Mouse (Mus musculus) midbrain, embryonic 13.5 days (tissue): ENCODE results near the gene Wdr78. TPM values are rescaled to one million over a fixed set of nuclear protein-coding genes. Genes with fewer than 3 reads are reported as not detected.

Experiments used
- ATAC-seq: fragments of 200-750 bp; cut with Nextera tagmentation; 2 replicates; pipeline ENCODE4 v1.8.0; 2017; ENCODE audit warnings: mild to moderate bottlenecking, moderate TSS enrichment, moderate library complexity
- H3K27ac ChIP-seq: fragments of 300-500 bp; sonication (generic); 2 replicates; pipeline ENCODE4 v1.5.1; 2015; ENCODE audit warnings: inconsistent platforms, mild to moderate bottlenecking, moderate library complexity
- H3K27me3 ChIP-seq: fragments of 300-500 bp; sonication (generic); 2 replicates; pipeline ENCODE4 v1.6.1; 2015; ENCODE audit warnings: mild to moderate bottlenecking, inconsistent platforms
- H3K36me3 ChIP-seq: fragments of 300-500 bp; sonication (generic); 2 replicates; pipeline ENCODE4 v1.6.1; 2015; ENCODE audit warnings: mild to moderate bottlenecking, inconsistent platforms
- H3K4me1 ChIP-seq: fragments of 300-500 bp; sonication (generic); replicated peaks from 2 replicates; pipeline ENCODE4 v1.6.1; 2015; ENCODE audit warnings: inconsistent platforms
- H3K4me2 ChIP-seq: fragments of 300-500 bp; sonication (generic); replicated peaks from 2 replicates; pipeline ENCODE4 v1.6.1; 2015; ENCODE audit warnings: moderate library complexity, mild to moderate bottlenecking, inconsistent platforms
- H3K4me3 ChIP-seq: fragments of 300-500 bp; sonication (generic); replicated peaks from 2 replicates; pipeline ENCODE4 v1.5.1; 2015; ENCODE audit warnings: mild to moderate bottlenecking, inconsistent platforms
- H3K9ac ChIP-seq: fragments of 300-500 bp; sonication (generic); replicated peaks from 2 replicates; pipeline ENCODE4 v1.6.1; 2015; ENCODE audit warnings: mild to moderate bottlenecking, inconsistent platforms
- H3K9me3 ChIP-seq: fragments of 300-500 bp; sonication (generic); 2 replicates; pipeline ENCODE4 v1.6.1; 2016; ENCODE audit warnings: mild to moderate bottlenecking, inconsistent platforms
- WGBS: fragments of 180-500 bp; shearing (Covaris S2); methylation state at CpG from one replicate; pipeline ENCODE4 v1.1.7; 2015; 5-methylcytosine and 5-hydroxymethylcytosine counted together
- polyA plus RNA-seq: library from polyadenylated mRNA; unstranded; fragments of >200 nt; fragmentation: Nextera tagmentation; extraction: Ambion mirVana; gene quantifications from 2 replicates; pipeline ENCODE4 v1.2.1, GENCODE M21; 2015

Gene Wdr78
- polyA plus RNA-seq, 1 experiment from 2014 or later: 4.9 TPM

DNA sequence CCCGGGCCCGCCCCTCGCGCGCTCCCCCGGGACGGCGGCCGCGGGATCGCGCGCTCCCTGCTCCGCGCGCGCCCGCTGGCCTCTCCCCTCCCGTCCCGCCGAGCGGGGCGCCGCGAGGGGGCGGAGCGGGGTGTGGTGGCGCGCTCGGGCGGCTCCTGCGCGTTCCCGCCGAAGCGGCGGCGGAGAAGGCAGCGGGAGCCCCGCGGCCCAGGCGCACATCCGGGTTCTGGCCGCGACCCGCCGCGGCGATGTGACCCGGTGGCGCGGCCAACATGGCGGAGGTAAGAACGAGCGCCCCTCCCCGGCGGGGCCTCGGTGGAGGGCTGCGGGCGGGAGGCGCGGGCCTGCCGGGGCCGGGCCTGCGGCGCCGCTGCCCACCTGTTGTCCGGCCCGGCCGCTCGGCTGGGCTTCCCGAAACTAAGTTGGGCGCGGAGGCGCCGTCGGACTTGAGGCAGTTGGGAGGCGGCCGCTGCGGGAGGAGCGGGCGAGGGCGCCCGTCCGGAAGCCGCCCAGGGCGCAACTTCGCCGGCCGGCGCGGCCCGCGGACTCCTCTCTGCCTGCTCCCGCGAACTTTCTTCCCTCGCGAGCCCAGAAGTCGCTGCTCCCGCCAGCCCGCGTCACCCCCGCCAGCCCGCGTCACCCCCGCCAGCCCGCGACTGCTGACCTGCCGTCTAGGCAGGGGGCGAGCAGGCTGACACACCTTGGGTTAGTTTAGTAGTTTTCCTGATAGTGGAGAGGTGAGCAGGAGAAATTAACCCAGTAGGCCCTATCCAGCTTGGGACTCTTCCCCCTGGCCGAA lies 5.1 kb upstream of the Wdr78 start:
- no peaks in the 10 kb centered on the region for H3K9me3 ChIP-seq
- peak overlapping the region; percentile 88 for H3K4me3 ChIP-seq
- H3K4me2 ChIP-seq: peak overlapping the region; percentile 90
- H3K27ac ChIP-seq: peak overlapping the region; percentile 79
- WGBS: under 1% methylated on average over 92 of the region's 111 CpGs
- H3K36me3 ChIP-seq: peaks cover 4% of the 10 kb centered on the region; the same call in 1 of the 2 replicates
- peaks cover 5% of the 10 kb centered on the region; the same call in 1 of the 2 replicates for H3K27me3 ChIP-seq
- peaks cover 38% of the 10 kb centered on the region for H3K4me1 ChIP-seq
- peak overlapping the region; percentile 80 for H3K9ac ChIP-seq
- peak; percentile 52 for ATAC-seq

- Histone ChIP-seq H3K27ac (peak overlapping the region; percentile 79), H3K36me3 (peaks cover 4% of the 10 kb centered on the region; the same call in 1 of the 2 replicates), H3K9ac (peak overlapping the region; percentile 80), H3K4me3 (peak overlapping the region; percentile 88), H3K4me1 (peaks cover 38% of the 10 kb centered on the region), H3K4me2 (peak overlapping the region; percentile 90), H3K9me3 (no peaks in the 10 kb centered on the region), H3K27me3 (peaks cover 5% of the 10 kb centered on the region; the same call in 1 of the 2 replicates)
- 2% methylated on average over 15 of the region's 15 CpGs for WGBS
- 0 out of 2 replicates have a peak, but pooled peaks have one; percentile 1 for ATAC-seq
These were observed 4.5 kb upstream of the Wdr78 start for GRCm38 (mm10) chr4:103118888-103119228.

- 10% methylated on average over 11 of the region's 11 CpGs for WGBS
- Histone ChIP-seq H3K9ac (peak overlapping the region; percentile 86), H3K27ac (peak overlapping the region; percentile 100; the same call in 1 of the 2 replicates), H3K4me1 (peaks cover 47% of the 10 kb centered on the region), H3K9me3 (no peaks in the 10 kb centered on the region), H3K4me2 (peak overlapping the region; percentile 73), H3K36me3 (peaks cover 4% of the 10 kb centered on the region; the same call in 1 of the 2 replicates), H3K27me3 (peaks cover 5% of the 10 kb centered on the region; the same call in 1 of the 2 replicates), H3K4me3 (peak overlapping the region; percentile 64)
- ATAC-seq: no peak
These were observed 953 bp downstream of the Wdr78 start for GRCm38 (mm10) chr4:103113402-103113801.

DNA sequence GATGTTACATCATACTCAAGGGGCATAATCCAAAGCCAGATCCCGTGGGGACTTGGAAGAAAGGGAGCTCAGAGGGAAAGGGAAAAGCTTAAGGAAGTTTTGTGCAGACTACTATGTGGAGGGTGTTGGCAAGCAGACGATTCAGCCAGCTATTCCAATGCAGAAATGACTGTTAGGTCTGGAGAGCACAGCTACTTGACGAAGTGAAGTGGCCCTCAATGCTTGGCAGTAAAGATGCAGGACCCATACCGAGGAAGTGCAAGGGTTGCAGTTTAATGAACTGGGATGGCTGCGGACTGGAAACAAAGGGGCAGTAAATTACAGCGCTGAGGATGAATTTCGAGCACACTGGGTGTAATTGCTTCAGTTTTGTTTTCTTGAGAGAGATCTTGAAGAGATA lies 1.7 kb downstream of the Wdr78 start:
- H3K36me3 ChIP-seq: peaks cover 4% of the 10 kb centered on the region; the same call in 1 of the 2 replicates
- H3K9ac ChIP-seq: 0 out of 2 replicates have a peak overlapping the region, but pooled peaks have one; percentile 86

DNA sequence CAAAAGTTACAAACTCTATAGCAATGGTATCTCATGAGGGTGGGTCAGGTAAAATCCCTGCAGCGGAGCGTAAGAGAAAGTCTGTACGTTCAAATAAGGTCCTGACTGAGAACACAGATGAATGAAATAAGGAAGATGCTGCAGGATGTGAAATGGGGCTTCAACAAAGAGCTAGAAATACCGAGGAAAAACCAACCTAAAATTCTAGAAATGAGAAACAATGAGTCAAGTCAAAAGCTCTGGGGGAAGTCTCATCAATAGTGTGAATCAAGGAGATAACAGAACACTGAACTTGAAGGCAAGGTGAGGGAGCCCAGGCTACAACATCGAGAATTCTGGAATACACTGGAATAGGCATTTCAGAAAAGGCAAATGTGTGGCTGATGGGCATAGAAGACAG lies 15.8 kb downstream of the Wdr78 start:
- no peaks in the 10 kb centered on the region for H3K27me3 ChIP-seq
- H3K4me1 ChIP-seq: no peaks in the 10 kb centered on the region
- H3K9ac ChIP-seq: no peak overlapping the region
- H3K36me3 ChIP-seq: no peaks in the 10 kb centered on the region
- no peaks in the 10 kb centered on the region for H3K9me3 ChIP-seq
- no peak overlapping the region for H3K4me2 ChIP-seq
- H3K27ac ChIP-seq: no peak overlapping the region
- no peak for ATAC-seq
- H3K4me3 ChIP-seq: no peak overlapping the region
- WGBS: 87% methylated on average over 5 of the region's 5 CpGs

More for the DNA sequence above, 1.7 kb downstream of the Wdr78 start:
- Histone ChIP-seq H3K4me2 (peak overlapping the region; percentile 73), H3K27me3 (peaks cover 5% of the 10 kb centered on the region; the same call in 1 of the 2 replicates), H3K27ac (no peak overlapping the region), H3K4me3 (peak overlapping the region; percentile 64), H3K9me3 (no peaks in the 10 kb centered on the region), H3K4me1 (peaks cover 47% of the 10 kb centered on the region)
- no peak for ATAC-seq
- WGBS: 60% methylated on average over 7 of the region's 7 CpGs

DNA sequence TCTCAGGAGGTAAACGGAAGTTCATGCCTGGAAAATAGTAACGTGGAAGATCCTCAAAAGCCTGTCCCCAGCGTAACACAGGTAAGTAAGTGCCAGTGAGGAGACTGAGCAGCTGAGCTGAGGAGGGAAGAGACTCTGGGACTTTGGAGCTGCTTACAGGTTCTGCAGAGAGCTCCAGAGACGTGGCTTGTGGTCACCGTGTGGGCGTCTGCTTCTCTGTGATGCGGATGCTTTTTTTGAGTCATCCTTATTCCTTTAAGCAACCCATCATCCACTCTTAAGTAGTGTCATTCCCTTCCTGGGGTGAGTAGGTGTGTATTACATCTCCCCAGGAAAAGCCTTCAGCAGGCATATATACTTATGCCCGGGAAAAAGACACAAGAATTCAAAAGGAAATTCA lies 18.4 kb downstream of the Wdr78 start:
- Histone ChIP-seq H3K36me3 (no peaks in the 10 kb centered on the region), H3K4me1 (no peaks in the 10 kb centered on the region), H3K9me3 (no peaks in the 10 kb centered on the region), H3K27me3 (no peaks in the 10 kb centered on the region), H3K9ac (no peak overlapping the region), H3K27ac (no peak overlapping the region), H3K4me3 (no peak overlapping the region), H3K4me2 (no peak overlapping the region)
- WGBS: 89% methylated on average over 8 of the region's 8 CpGs
- ATAC-seq: no peak

DNA sequence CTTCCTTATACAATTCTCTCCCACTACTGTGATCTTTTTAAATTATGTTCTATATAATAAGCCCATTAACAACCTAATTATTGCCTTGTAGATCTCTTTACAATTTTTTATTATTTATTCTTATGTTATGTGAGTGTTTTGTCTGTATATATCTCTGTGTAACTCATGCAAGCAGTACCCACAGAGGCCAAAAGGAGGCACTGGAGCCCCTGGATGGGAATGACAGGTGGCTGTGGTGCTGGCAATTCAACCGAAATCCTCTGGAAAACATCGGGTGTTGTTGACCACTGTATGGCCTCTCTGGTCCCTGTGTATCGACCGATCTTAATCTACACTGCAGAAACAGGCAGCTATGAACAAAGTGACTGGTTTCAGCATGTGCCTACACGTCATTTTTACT lies 29.1 kb downstream of the Wdr78 start:
- no peak for ATAC-seq
- H3K27me3 ChIP-seq: no peaks in the 10 kb centered on the region
- H3K4me3 ChIP-seq: no peak overlapping the region
- H3K36me3 ChIP-seq: peaks cover 5% of the 10 kb centered on the region; the same call in 1 of the 2 replicates
- no peaks in the 10 kb centered on the region for H3K4me1 ChIP-seq
- no peak overlapping the region for H3K9ac ChIP-seq
- H3K4me2 ChIP-seq: no peak overlapping the region
- WGBS: 96% methylated on average over 5 of the region's 5 CpGs
- H3K9me3 ChIP-seq: no peaks in the 10 kb centered on the region
- no peak overlapping the region for H3K27ac ChIP-seq

GRCm38 (mm10) chr4:103070631-103071030 lies 43.7 kb downstream of the Wdr78 start:
- H3K9me3 ChIP-seq: no peaks in the 10 kb centered on the region
- no peak overlapping the region for H3K27ac ChIP-seq
- H3K4me1 ChIP-seq: peaks cover 10% of the 10 kb centered on the region
- no peaks in the 10 kb centered on the region for H3K27me3 ChIP-seq
- H3K36me3 ChIP-seq: no peaks in the 10 kb centered on the region
- H3K4me3 ChIP-seq: no peak overlapping the region
- ATAC-seq: no peak
- 75% methylated on average over 3 of the region's 3 CpGs for WGBS
- H3K9ac ChIP-seq: no peak overlapping the region
- H3K4me2 ChIP-seq: no peak overlapping the region

DNA sequence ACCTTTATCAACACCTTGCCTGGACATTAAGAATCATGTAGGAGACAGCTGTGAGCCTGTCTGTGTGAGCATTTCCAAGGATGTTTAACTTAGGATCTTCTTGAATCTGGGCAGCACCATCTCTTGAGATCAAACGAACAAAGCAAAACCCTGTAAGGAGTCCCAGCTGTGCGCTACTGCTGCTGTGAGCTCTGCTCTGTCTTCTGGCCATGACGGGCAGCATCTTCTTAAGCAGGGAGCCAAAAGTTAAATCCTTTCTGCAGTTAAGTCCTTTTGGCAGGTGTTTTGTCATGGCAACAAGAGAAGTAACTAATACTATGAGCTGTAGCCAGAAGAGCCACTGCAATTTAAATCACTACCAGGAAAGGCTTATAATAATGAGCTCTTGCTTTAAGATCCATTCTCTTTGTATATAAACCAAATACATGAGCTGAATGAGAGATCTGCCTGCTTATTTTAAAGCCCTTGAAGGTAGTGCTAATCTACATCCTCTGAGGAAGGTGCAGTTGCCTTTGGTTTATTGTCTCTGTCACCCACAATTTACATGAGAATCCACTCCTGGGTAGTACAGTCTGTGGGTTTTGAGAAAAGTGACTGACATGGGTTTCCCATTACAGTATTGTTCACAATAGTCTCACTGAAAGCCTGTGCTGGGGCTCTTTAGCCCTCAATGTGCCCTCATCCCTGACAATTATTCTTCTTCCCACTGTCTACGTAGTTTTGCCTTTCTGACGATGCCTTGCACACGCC lies 46.3 kb downstream of the Wdr78 start:
- H3K36me3 ChIP-seq: no peaks in the 10 kb centered on the region
- peak; percentile 43; the same call in 1 of the 2 replicates for ATAC-seq
- H3K4me1 ChIP-seq: peaks cover 10% of the 10 kb centered on the region
- no peaks in the 10 kb centered on the region for H3K27me3 ChIP-seq
- no peak overlapping the region for H3K4me2 ChIP-seq
- H3K27ac ChIP-seq: no peak overlapping the region
- H3K9ac ChIP-seq: no peak overlapping the region
- 31% methylated on average over 6 of the region's 6 CpGs for WGBS
- no peaks in the 10 kb centered on the region for H3K9me3 ChIP-seq
- no peak overlapping the region for H3K4me3 ChIP-seq

DNA sequence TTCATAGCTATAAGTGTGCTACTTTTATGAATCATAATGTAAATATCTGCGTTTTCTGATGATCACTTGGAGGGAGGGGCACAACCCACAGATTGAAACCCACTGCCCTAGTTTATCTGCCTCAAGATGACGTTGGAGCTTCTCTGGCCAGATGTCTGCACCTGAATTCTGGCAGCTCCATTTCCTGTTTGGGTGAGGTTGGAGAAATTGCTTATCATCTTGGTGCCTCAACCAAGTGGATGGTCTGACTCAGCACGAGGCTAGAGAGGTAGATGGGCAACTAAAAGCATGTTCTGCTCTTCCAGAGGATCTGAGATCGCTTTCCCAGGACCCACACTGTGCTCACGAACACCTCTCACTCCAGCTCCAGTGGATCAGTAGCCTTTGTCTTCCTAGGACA lies 49.4 kb downstream of the Wdr78 start:
- Histone ChIP-seq H3K36me3 (no peaks in the 10 kb centered on the region), H3K9ac (no peak overlapping the region), H3K4me1 (peaks cover 10% of the 10 kb centered on the region), H3K4me3 (no peak overlapping the region), H3K27ac (no peak overlapping the region), H3K4me2 (no peak overlapping the region), H3K9me3 (no peaks in the 10 kb centered on the region), H3K27me3 (no peaks in the 10 kb centered on the region)
- 87% methylated on average over 5 of the region's 5 CpGs for WGBS
- ATAC-seq: no peak

DNA sequence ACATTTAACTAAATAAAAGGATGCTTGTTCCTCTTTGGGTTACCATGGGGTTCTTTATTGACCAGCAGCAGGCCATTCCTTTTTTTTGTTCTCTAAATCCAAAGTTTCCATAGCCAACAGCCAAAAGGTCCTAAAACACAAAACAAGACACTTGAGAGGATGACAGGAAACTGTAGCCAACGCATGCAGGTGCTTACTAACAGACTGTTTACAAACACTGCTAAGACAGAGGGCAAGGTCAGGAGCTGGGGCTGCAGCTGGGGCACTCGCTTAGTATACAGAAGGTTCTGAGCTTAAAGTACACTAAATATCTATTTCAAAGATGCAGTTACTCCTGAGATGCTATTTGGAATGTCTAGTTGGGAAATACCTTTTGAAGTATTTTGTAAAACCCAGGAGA lies 49.9 kb downstream of the Wdr78 start:
- WGBS: 80% methylated on average over 2 of the region's 2 CpGs

GRCm38 (mm10) chr4:103056909-103057308 lies 57.4 kb downstream of the Wdr78 start:
- Histone ChIP-seq H3K9me3 (no peaks in the 10 kb centered on the region), H3K27me3 (no peaks in the 10 kb centered on the region), H3K27ac (no peak overlapping the region), H3K36me3 (0 out of 2 replicates have a peak, but pooled peaks cover 3% of the 10 kb centered on the region), H3K9ac (no peak overlapping the region), H3K4me2 (no peak overlapping the region), H3K4me3 (no peak overlapping the region), H3K4me1 (no peaks in the 10 kb centered on the region)
- ATAC-seq: no peak
- WGBS: 89% methylated on average over 5 of the region's 5 CpGs

More for the DNA sequence above, 49.9 kb downstream of the Wdr78 start:
- Histone ChIP-seq H3K9me3 (no peaks in the 10 kb centered on the region), H3K4me1 (peaks cover 10% of the 10 kb centered on the region), H3K36me3 (no peaks in the 10 kb centered on the region), H3K9ac (no peak overlapping the region), H3K27ac (no peak overlapping the region), H3K4me2 (no peak overlapping the region), H3K27me3 (no peaks in the 10 kb centered on the region), H3K4me3 (no peak overlapping the region)
- ATAC-seq: no peak
